Mouse (Mus musculus): Measurements from ENCODE around the gene Ocln. TPM values are rescaled to one million over a fixed set of nuclear protein-coding genes. Genes with fewer than 3 reads are reported as not detected.
"Not testable (repeated sequence)": the region's sequence is repeated elsewhere in the genome, so short reads cannot be mapped to it uniquely, and the experiment has no call there.

Ocln gene
- polyA plus RNA-seq, 1 experiment, result 0.42 TPM

- Histone ChIP-seq H3K79me3 (ENCODE audit: low read depth) (no peaks in the 10 kb centered on the region), H3K27me3 (ENCODE audit: control insufficient read depth, insufficient read depth, insufficient read length) (no peaks in the 10 kb centered on the region), H3K36me3 (ENCODE audit: control insufficient read depth, insufficient read depth) (no peaks in the 10 kb centered on the region), H3K79me2 (ENCODE audit: control insufficient read depth, insufficient read depth) (no peaks in the 10 kb centered on the region), H3ac (ENCODE audit: control insufficient read depth, insufficient read length, low read depth) (no peak overlapping the region), H3K4me3 (ENCODE audit: insufficient read depth, poor library complexity, severe bottlenecking) (no peak overlapping the region)
- no peak for TF ChIP-seq MYOD1 (IDR thresholded peaks at IDR 0.05; ENCODE audit: control insufficient read depth, insufficient read length, low read depth)
- TF ChIP-seq FOSL1 (IDR thresholded peaks at IDR 0.05; ENCODE audit: insufficient read depth, low read length, poor library complexity, severe bottlenecking), result no peak
- TF ChIP-seq CEBPB (IDR thresholded peaks at IDR 0.05; ENCODE audit: low read depth), result no peak
- no peak for TF ChIP-seq CTCF (IDR thresholded peaks at IDR 0.05; ENCODE audit: control insufficient read depth, insufficient read depth, insufficient read length)
- TF ChIP-seq MYOG (IDR thresholded peaks at IDR 0.05; ENCODE audit: control insufficient read depth, extremely low read depth, insufficient read length), result no peak
- no peak for TF ChIP-seq USF1 (IDR thresholded peaks at IDR 0.05; ENCODE audit: low read depth)
- no peak for TF ChIP-seq MAX (IDR thresholded peaks at IDR 0.05)
Measured at GRCm38 (mm10) chr13:100517652-100518153, 34.8 kb downstream of the Ocln start.

- no peak overlapping the region for H3ac ChIP-seq (ENCODE audit: control insufficient read depth, insufficient read length, low read depth)
- TF ChIP-seq MAX (IDR thresholded peaks at IDR 0.05), result peak; percentile 34
- TF ChIP-seq FOSL1 (IDR thresholded peaks at IDR 0.05; ENCODE audit: insufficient read depth, low read length, poor library complexity, severe bottlenecking), result peak; percentile 53
- peak; percentile 68 for TF ChIP-seq USF1 (IDR thresholded peaks at IDR 0.05; ENCODE audit: low read depth)
- TF ChIP-seq CTCF (IDR thresholded peaks at IDR 0.05; ENCODE audit: control insufficient read depth, insufficient read depth, insufficient read length), result no peak
- no peak for TF ChIP-seq CEBPB (IDR thresholded peaks at IDR 0.05; ENCODE audit: low read depth)
- TF ChIP-seq MYOG (IDR thresholded peaks at IDR 0.05; ENCODE audit: control insufficient read depth, extremely low read depth, insufficient read length), result no peak
- TF ChIP-seq MYOD1 (IDR thresholded peaks at IDR 0.05; ENCODE audit: control insufficient read depth, insufficient read length, low read depth), result peak; percentile 21
- no peaks in the 10 kb centered on the region for H3K79me3 ChIP-seq (ENCODE audit: low read depth)
- H3K27me3 ChIP-seq (ENCODE audit: control insufficient read depth, insufficient read depth, insufficient read length), result no peaks in the 10 kb centered on the region
- no peak overlapping the region for H3K4me3 ChIP-seq (ENCODE audit: insufficient read depth, poor library complexity, severe bottlenecking)
- no peaks in the 10 kb centered on the region for H3K36me3 ChIP-seq (ENCODE audit: control insufficient read depth, insufficient read depth)
- H3K79me2 ChIP-seq (ENCODE audit: control insufficient read depth, insufficient read depth), result no peaks in the 10 kb centered on the region
Measured at GRCm38 (mm10) chr13:100516213-100517105, 36.1 kb downstream of the Ocln start.

- Histone ChIP-seq H3K79me3 (ENCODE audit: low read depth) (no peaks in the 10 kb centered on the region), H3ac (ENCODE audit: control insufficient read depth, insufficient read length, low read depth) (no peak overlapping the region), H3K79me2 (ENCODE audit: control insufficient read depth, insufficient read depth) (no peaks in the 10 kb centered on the region), H3K27me3 (ENCODE audit: control insufficient read depth, insufficient read depth, insufficient read length) (no peaks in the 10 kb centered on the region), H3K4me3 (ENCODE audit: insufficient read depth, poor library complexity, severe bottlenecking) (no peak overlapping the region), H3K36me3 (ENCODE audit: control insufficient read depth, insufficient read depth) (no peaks in the 10 kb centered on the region)
- TF ChIP-seq MYOD1 (IDR thresholded peaks at IDR 0.05; ENCODE audit: control insufficient read depth, insufficient read length, low read depth), result no peak
- no peak for TF ChIP-seq USF1 (IDR thresholded peaks at IDR 0.05; ENCODE audit: low read depth)
- no peak for TF ChIP-seq CTCF (IDR thresholded peaks at IDR 0.05; ENCODE audit: control insufficient read depth, insufficient read depth, insufficient read length)
- no peak for TF ChIP-seq MAX (IDR thresholded peaks at IDR 0.05)
- no peak for TF ChIP-seq FOSL1 (IDR thresholded peaks at IDR 0.05; ENCODE audit: insufficient read depth, low read length, poor library complexity, severe bottlenecking)
- TF ChIP-seq CEBPB (IDR thresholded peaks at IDR 0.05; ENCODE audit: low read depth), result no peak
- TF ChIP-seq MYOG (IDR thresholded peaks at IDR 0.05; ENCODE audit: control insufficient read depth, extremely low read depth, insufficient read length), result no peak
Measured at GRCm38 (mm10) chr13:100512792-100513191, 39.7 kb downstream of the Ocln start.

- TF ChIP-seq FOSL1 (IDR thresholded peaks at IDR 0.05; ENCODE audit: insufficient read depth, low read length, poor library complexity, severe bottlenecking), result no peak
- no peak for TF ChIP-seq CTCF (IDR thresholded peaks at IDR 0.05; ENCODE audit: control insufficient read depth, insufficient read depth, insufficient read length)
- TF ChIP-seq CEBPB (IDR thresholded peaks at IDR 0.05; ENCODE audit: low read depth), result no peak
- no peak for TF ChIP-seq MYOG (IDR thresholded peaks at IDR 0.05; ENCODE audit: control insufficient read depth, extremely low read depth, insufficient read length)
- TF ChIP-seq MYOD1 (IDR thresholded peaks at IDR 0.05; ENCODE audit: control insufficient read depth, insufficient read length, low read depth), result no peak
- TF ChIP-seq USF1 (IDR thresholded peaks at IDR 0.05; ENCODE audit: low read depth), result no peak
- TF ChIP-seq MAX (IDR thresholded peaks at IDR 0.05), result no peak
- H3ac ChIP-seq (ENCODE audit: control insufficient read depth, insufficient read length, low read depth), result no peak overlapping the region
- no peaks in the 10 kb centered on the region for H3K36me3 ChIP-seq (ENCODE audit: control insufficient read depth, insufficient read depth)
- no peaks in the 10 kb centered on the region for H3K79me3 ChIP-seq (ENCODE audit: low read depth)
- no peaks in the 10 kb centered on the region for H3K79me2 ChIP-seq (ENCODE audit: control insufficient read depth, insufficient read depth)
- H3K27me3 ChIP-seq (ENCODE audit: control insufficient read depth, insufficient read depth, insufficient read length), result no peaks in the 10 kb centered on the region
- no peak overlapping the region for H3K4me3 ChIP-seq (ENCODE audit: insufficient read depth, poor library complexity, severe bottlenecking)
Measured at GRCm38 (mm10) chr13:100511860-100512364, 40.6 kb downstream of the Ocln start.

- H3K27me3 ChIP-seq (ENCODE audit: control insufficient read depth, insufficient read depth, insufficient read length), result no peaks in the 10 kb centered on the region
- H3K4me3 ChIP-seq (ENCODE audit: insufficient read depth, poor library complexity, severe bottlenecking), result no peak overlapping the region
- no peaks in the 10 kb centered on the region for H3K79me2 ChIP-seq (ENCODE audit: control insufficient read depth, insufficient read depth)
- TF ChIP-seq MYOD1 (IDR thresholded peaks at IDR 0.05; ENCODE audit: control insufficient read depth, insufficient read length, low read depth) (no peak), CTCF (IDR thresholded peaks at IDR 0.05; ENCODE audit: control insufficient read depth, insufficient read depth, insufficient read length) (no peak), USF1 (IDR thresholded peaks at IDR 0.05; ENCODE audit: low read depth) (no peak), MAX (IDR thresholded peaks at IDR 0.05) (no peak), CEBPB (IDR thresholded peaks at IDR 0.05; ENCODE audit: low read depth) (no peak), FOSL1 (IDR thresholded peaks at IDR 0.05; ENCODE audit: insufficient read depth, low read length, poor library complexity, severe bottlenecking) (no peak), MYOG (IDR thresholded peaks at IDR 0.05; ENCODE audit: control insufficient read depth, extremely low read depth, insufficient read length) (no peak)
- no peak overlapping the region for H3ac ChIP-seq (ENCODE audit: control insufficient read depth, insufficient read length, low read depth)
- H3K36me3 ChIP-seq (ENCODE audit: control insufficient read depth, insufficient read depth), result no peaks in the 10 kb centered on the region
- no peaks in the 10 kb centered on the region for H3K79me3 ChIP-seq (ENCODE audit: low read depth)
Measured at GRCm38 (mm10) chr13:100511146-100511859, 41.2 kb downstream of the Ocln start.

GRCm38 (mm10) chr13:100499625-100500024 lies 52.9 kb downstream of the Ocln start:
- H3K27me3 ChIP-seq (ENCODE audit: control insufficient read depth, insufficient read depth, insufficient read length); H3K79me3 ChIP-seq (ENCODE audit: low read depth); H3ac ChIP-seq (ENCODE audit: control insufficient read depth, insufficient read length, low read depth); H3K36me3 ChIP-seq (ENCODE audit: control insufficient read depth, insufficient read depth); H3K79me2 ChIP-seq (ENCODE audit: control insufficient read depth, insufficient read depth); H3K4me3 ChIP-seq (ENCODE audit: insufficient read depth, poor library complexity, severe bottlenecking): not testable (repeated sequence)

All from C2C12 (cell line).